Mouse (Mus musculus) G1E (cell line): ENCODE data around the gene Pafah2.
A peak's percentile ranks its signal among the peaks of the same experiment; 100 is the strongest.

ENCODE experiments used
- CTCF ChIP-seq: IDR thresholded peaks from 2 replicates; pipeline ENCODE4 v1.5.1; 2012; ENCODE audit warnings: low read depth, low read length, inconsistent platforms, mixed read lengths
- GATA1 ChIP-seq: IDR thresholded peaks from 2 replicates; pipeline ENCODE4 v1.6.1; 2012; ENCODE audit warnings: borderline replicate concordance, low read length, inconsistent platforms, mixed read lengths

DNA sequence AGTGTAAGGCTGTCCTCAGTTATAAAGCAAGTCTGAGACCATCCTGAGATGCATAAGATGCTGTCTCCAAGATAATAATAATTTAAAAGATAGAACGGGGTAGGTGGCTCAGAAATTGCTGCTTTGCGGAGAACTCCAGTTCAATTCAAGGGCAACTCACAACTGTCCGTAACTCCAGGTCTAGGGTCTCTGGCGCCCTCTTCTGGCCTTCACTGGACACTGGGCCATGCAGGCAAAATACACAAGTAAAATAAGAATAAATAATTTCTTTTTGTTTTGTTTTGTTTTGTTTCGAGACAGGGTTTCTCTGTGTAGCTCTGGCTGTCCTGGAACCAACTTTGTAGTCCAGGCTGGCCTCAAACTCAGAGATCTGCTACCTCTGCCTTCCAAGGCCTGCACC lies 7.7 kb upstream of the Pafah2 start:
- TF ChIP-seq CTCF (peak; percentile 46; the same call in 1 of the 2 replicates), GATA1 (no peak)
